Mouse (Mus musculus) heart, adult 2 months (tissue): Measurements from ENCODE around the gene Tenm4.

Experiments
- CTCF ChIP-seq: fragments of 200-600 bp; IDR thresholded peaks from 2 replicates; pipeline ENCODE4 v1.8.1; 2022; ENCODE audit warnings: antibody characterized with exemption, mild to moderate bottlenecking, moderate library complexity
- POLR2A ChIP-seq: fragments of 200-500 bp; IDR thresholded peaks from 2 replicates; pipeline ENCODE4 v1.6.1; 2011; ENCODE audit warnings: mild to moderate bottlenecking, low read depth, low read length, control low read depth; ENCODE audit not compliant: insufficient read depth

DNA sequence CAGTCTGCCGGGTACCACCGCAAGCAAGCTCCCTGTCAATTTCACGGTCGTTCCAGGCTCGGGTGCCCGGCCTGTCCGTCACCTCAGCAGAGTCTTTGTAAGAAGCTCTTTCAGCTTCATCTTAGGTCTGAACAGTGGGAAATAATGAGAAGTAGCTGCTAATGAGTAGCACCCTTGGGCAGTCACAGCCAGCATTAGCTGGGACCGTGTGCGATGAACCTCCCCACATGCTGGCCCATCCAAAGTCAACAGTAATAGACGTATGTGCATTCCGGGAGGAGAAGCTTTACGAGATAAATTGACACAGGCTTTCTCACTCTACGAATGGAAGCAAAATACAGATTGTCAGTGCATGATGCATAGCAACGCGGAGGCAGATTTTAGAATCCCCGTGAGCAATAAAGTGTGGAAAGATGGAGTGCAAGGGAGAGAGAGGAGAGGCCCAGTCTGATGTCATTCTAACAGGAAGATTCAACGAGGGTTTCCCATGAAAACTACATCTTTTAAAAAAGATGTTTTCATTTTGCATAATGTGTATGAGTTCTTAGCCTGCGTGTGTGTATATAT lies 716.1 kb downstream of the Tenm4 start:
- TF ChIP-seq CTCF (no peak), POLR2A (no peak)
